In genomic region chr7:113278493-113278892, GRCm38 (mm10) we compare ENCODE assay signal across 17 mouse cellular contexts.
"Had no signal": no experiment of that assay in that cellular context is flagged by ENCODE, and none has a peak within 500 bp of the region (broad histone marks: within the 10 kb centered on the region; RNA-seq: fewer than 3 reads in every experiment).

No protein-coding gene starts in this region.

- ATAC-seq: liver, embryonic 12.5 days; liver, postnatal 0 days; lung, postnatal 0 days; midbrain, embryonic 13.5 days; midbrain, embryonic 15.5 days; midbrain, embryonic 16.5 days had no signal

- DNase-seq: left cerebral cortex, postnatal 4 days; liver; liver, embryonic 13.5 days; liver, postnatal 0 days; lung, adult 18-20 months; lung, adult 2 months; lung, embryonic 14.5 days; lung, postnatal 10 days; lung, postnatal 14 days; lung, postnatal 36 days; lung, postnatal 4 days; midbrain, embryonic 14.5 days had no signal
